Mouse (Mus musculus) limb, embryonic 13.5 days (tissue): ENCODE measurements around the gene Hid1. TPM values are rescaled to one million over a fixed set of nuclear protein-coding genes. Genes with fewer than 3 reads are reported as not detected.
A peak's percentile ranks its signal among the peaks of the same experiment; 100 is the strongest.

Experiments used
- ATAC-seq: fragments of 200-750 bp; cut with Nextera tagmentation; 2 replicates; pipeline ENCODE4 v1.8.0; 2017; ENCODE audit warnings: low read depth, moderate number of reproducible peaks, moderate TSS enrichment; ENCODE audit not compliant: low FRiP score
- H3K27ac ChIP-seq: fragments of 300-500 bp; sonication (generic); 2 replicates; pipeline ENCODE4 v1.5.1; 2015; ENCODE audit warnings: inconsistent platforms, mild to moderate bottlenecking, moderate library complexity
- H3K27me3 ChIP-seq: fragments of 300-500 bp; sonication (generic); 2 replicates; pipeline ENCODE4 v1.6.1; 2015; ENCODE audit warnings: mild to moderate bottlenecking, inconsistent platforms
- H3K36me3 ChIP-seq: fragments of 300-500 bp; sonication (generic); 2 replicates; pipeline ENCODE4 v1.6.1; 2015; ENCODE audit warnings: inconsistent platforms, mild to moderate bottlenecking, moderate library complexity
- H3K4me1 ChIP-seq: fragments of 300-500 bp; sonication (generic); 2 replicates; pipeline ENCODE4 v1.6.1; 2015; ENCODE audit warnings: inconsistent platforms
- H3K4me2 ChIP-seq: fragments of 300-500 bp; sonication (generic); replicated peaks from 2 replicates; pipeline ENCODE4 v1.6.1; 2015; ENCODE audit warnings: inconsistent platforms, mild to moderate bottlenecking, moderate library complexity
- H3K4me3 ChIP-seq: fragments of 300-500 bp; sonication (generic); 2 replicates; pipeline ENCODE4 v1.5.1; 2015; ENCODE audit warnings: moderate library complexity, mild to moderate bottlenecking, inconsistent platforms
- H3K9ac ChIP-seq: fragments of 300-500 bp; sonication (generic); 2 replicates; pipeline ENCODE4 v1.6.1; 2015; ENCODE audit warnings: mild to moderate bottlenecking, inconsistent platforms
- H3K9me3 ChIP-seq: fragments of 300-500 bp; sonication (generic); 2 replicates; pipeline ENCODE4 v1.6.1; 2016; ENCODE audit warnings: inconsistent platforms
- WGBS: fragments of 180-500 bp; shearing (Covaris S2); methylation state at CpG from one replicate; pipeline ENCODE4 v1.1.7; 2015; 5-methylcytosine and 5-hydroxymethylcytosine counted together
- polyA plus RNA-seq: library from polyadenylated mRNA; unstranded; fragments of >200 nt; fragmentation: Nextera tagmentation; extraction: Ambion mirVana; gene quantifications from 2 replicates; pipeline ENCODE4 v1.2.1, GENCODE M21; 2015

Hid1 gene
- polyA plus RNA-seq, 1 experiment from 2014 or later, result 3.2 TPM

DNA sequence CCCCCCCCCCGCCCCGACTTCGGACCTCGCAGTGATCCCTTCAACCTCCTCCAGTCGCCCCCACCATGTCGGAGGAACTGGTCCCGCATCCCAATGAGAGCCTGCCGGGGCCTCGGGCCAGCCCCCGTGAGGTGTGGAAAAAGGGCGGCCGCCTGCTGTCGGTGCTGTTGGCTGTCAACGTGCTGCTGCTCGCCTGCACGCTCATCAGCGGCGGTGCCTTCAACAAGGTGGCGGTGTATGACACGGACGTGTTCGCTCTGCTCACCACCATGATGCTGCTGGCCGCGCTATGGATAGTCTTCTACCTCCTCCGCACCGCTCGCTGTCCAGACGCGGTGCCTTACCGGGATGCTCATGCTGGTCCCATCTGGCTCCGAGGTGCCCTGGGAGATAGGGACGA lies 44.2 kb downstream of the Hid1 start:
- H3K27ac ChIP-seq, result no peak overlapping the region

DNA sequence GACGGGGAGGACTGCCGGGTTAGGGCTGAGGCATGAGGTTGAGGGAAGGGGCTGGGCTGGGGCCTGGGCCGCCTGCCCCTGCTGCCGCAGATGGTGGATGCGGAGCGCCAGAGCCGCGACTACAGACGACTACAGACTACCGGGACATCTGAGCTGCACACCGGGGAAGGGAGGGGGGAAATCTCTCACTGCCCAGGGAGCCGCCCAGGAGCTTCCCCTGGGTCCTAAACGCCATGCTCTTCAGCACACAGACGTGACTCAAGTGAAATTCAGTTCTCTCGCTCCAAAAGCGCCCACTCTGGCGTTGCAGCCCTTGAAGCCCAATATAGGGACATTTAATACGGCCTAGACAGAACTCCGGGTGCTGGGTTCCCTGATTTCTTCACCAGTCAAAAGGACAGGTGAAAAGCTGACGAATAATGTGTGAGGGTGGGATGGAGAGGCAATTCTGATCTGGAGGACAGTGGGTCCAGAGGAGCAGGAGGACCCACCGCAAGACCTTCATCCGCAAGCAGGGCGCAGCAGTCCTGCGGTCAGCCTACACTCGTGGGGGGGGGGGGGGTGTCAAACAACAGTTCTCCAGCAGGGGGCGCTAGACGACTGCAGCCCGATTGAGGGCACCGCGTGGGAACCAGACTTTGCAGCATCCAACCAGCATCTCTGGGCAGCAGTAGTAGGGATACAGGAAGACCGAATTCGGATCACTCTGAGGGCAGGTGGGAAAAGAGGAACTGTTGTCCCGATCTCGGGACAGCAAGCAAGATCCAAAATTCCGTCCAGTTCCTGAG lies 45.5 kb downstream of the Hid1 start, which contains the start of gene Ush1g:
Gene Ush1g (minus strand): TSS at position 136 of the 788 bp plus-strand sequence.
- no peak within 1 kb of the TSS for H3K27ac ChIP-seq
- no peaks in the 10 kb centered on the region for H3K36me3 ChIP-seq
- H3K4me1 ChIP-seq, result 0 out of 2 replicates have a peak, but pooled peaks cover 10% of the 10 kb centered on the region
- ATAC-seq, result peak; percentile 26; the same call in 1 of the 2 replicates
- H3K4me2 ChIP-seq, result peak within 1 kb of the TSS; percentile 23
- H3K4me3 ChIP-seq, result peak within 1 kb of the TSS; percentile 24
- H3K9me3 ChIP-seq, result no peaks in the 10 kb centered on the region
- H3K27me3 ChIP-seq, result peaks cover 98% of the 10 kb centered on the region
- no peak within 1 kb of the TSS; the same call in 1 of the 2 replicates for H3K9ac ChIP-seq
- 2% methylated on average over 35 of the region's 35 CpGs for WGBS

More for the DNA sequence above, 44.2 kb downstream of the Hid1 start:
- 12% methylated on average over 32 of the region's 32 CpGs for WGBS
- Histone ChIP-seq H3K27me3 (peaks cover 95% of the 10 kb centered on the region), H3K4me1 (0 out of 2 replicates have a peak, but pooled peaks cover 10% of the 10 kb centered on the region), H3K36me3 (no peaks in the 10 kb centered on the region), H3K9ac (no peak overlapping the region), H3K4me2 (no peak overlapping the region), H3K4me3 (no peak overlapping the region), H3K9me3 (no peaks in the 10 kb centered on the region)
- ATAC-seq, result no peak

DNA sequence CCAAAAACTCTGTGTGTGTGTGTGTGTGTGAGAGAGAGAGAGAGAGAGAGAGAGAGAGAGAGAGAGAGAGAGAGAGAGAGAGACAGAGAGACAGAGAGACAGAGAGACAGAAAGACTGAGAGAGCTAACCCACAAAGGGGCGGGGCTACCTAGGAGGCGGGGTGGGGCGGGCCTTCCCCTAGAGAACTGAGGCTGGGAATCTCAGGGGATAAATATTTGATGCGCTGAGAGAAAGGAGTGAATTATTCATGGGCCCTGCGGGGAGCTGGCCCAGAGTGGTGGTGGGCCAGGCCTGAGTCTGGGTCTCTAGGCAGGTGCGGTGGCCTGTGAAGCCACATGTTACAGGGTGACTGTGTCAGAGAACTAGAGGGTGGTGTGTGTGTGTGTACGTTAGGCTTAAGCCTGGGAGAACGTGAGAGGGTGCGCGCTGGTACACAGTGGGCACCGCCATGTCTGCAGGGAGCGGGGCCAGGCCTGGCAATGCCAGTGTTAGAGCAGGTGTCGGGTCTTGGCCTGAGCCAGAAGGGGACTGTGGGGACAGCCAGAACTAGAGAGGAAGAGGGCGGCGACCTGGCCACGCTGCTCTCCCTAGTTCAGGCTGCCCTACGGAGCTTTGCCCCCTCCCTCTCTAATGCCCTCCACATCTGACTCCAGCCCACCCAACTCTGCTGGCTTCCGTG lies 47.7 kb downstream of the Hid1 start:
- H3K9me3 ChIP-seq, result no peaks in the 10 kb centered on the region
- no peak overlapping the region for H3K4me3 ChIP-seq
- no peak overlapping the region for H3K9ac ChIP-seq
- H3K4me2 ChIP-seq, result no peak overlapping the region
- H3K36me3 ChIP-seq, result no peaks in the 10 kb centered on the region
- ATAC-seq, result no peak
- H3K27ac ChIP-seq, result no peak overlapping the region
- WGBS, result 3% methylated on average over 18 of the region's 18 CpGs
- peaks cover 100% of the 10 kb centered on the region for H3K27me3 ChIP-seq
- H3K4me1 ChIP-seq, result 0 out of 2 replicates have a peak, but pooled peaks cover 10% of the 10 kb centered on the region

DNA sequence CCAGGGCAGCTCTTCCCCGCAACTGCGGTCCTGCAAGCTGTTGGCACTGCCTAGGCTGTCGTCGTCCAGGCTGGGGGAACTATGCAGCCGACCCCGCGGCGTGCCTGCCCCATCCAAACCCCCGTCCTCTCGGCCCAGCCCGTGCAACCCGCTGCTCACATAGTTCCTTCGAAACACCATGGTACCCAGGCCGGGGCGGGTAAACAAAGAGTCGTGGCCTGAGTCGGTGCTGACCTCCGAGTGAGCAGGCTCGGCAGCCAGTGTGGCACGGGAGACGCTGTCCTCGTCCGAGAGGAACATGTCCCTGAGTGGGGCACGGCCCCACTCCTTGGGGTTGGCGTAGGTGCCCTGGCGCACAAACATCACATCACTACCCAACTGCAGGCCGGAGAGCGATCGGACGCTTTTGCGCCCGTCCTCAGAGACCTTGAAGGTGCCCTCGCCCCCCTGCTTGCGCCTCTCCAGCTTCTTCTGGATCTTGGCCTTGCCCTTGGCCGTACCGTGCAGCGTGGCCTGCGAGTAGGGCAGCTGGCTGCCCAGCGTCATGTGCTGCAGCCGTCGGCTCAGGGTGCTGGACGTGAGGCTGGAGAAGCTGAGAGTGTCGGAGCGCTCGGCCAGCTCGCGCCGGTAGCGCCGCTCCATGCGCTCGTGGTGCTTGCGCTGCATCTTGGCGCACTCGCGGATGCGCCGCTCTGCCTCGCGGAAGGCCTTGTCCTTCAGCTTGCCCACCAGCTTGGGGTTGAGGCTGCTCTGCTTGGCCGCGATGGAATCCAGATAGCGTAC lies 49.1 kb downstream of the Hid1 start:
- Histone ChIP-seq H3K4me3 (peak overlapping the region; percentile 5; the same call in 1 of the 2 replicates), H3K4me1 (0 out of 2 replicates have a peak, but pooled peaks cover 9% of the 10 kb centered on the region), H3K27me3 (peaks cover 99% of the 10 kb centered on the region), H3K9me3 (no peaks in the 10 kb centered on the region), H3K36me3 (no peaks in the 10 kb centered on the region), H3K27ac (no peak overlapping the region), H3K9ac (no peak overlapping the region), H3K4me2 (no peak overlapping the region)
- 4% methylated on average over 63 of the region's 63 CpGs for WGBS
- no peak for ATAC-seq

DNA sequence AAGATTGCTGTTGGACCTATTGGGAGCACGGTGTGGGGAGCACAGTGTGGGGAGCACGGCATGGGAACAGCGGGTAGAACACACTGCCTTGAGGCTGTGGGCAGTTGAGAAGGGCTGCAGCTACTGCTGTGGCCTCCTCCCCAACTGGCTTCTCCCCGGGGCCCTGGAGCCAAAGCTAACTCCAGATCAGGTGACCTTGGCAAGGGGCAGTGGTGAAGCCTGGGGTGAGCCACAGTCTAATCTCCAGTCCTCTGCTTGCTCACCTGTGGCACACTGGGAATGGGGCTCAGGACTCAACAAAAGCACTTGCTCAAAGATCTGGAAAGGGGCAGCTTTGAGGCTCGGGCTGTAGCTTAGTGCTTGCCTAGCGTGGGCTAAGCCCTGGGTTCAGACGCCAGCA lies 50.4 kb downstream of the Hid1 start:
- 67% methylated on average over 7 of the region's 7 CpGs for WGBS
- H3K4me1 ChIP-seq, result 0 out of 2 replicates have a peak, but pooled peaks cover 7% of the 10 kb centered on the region

DNA sequence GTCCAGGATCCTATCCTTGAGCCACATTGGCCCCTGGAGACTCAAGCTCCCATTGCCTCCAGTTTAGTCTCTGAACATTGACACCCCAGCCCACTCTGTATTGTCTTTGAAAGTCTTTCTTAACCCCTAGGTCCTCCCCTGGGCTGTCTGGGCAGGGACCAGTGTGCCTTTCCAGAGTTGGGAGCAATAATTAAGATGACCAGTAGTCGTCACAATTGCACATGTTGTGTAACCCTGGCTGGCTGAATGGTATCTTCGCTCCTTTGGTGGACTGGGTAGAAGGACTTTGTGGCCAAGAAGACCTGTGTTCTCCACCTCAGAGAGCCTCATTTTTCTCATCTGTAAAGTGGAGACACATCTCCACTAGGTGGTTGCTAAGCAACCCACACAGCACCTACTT lies 53.3 kb downstream of the Hid1 start:
- no peak overlapping the region for H3K27ac ChIP-seq
- no peaks in the 10 kb centered on the region for H3K9me3 ChIP-seq
- H3K27me3 ChIP-seq, result peaks cover 79% of the 10 kb centered on the region
- H3K4me2 ChIP-seq, result no peak overlapping the region
- WGBS, result 33% methylated on average over 2 of the region's 2 CpGs
- H3K4me3 ChIP-seq, result no peak overlapping the region
- H3K36me3 ChIP-seq, result no peaks in the 10 kb centered on the region
- no peak for ATAC-seq
- no peaks in the 10 kb centered on the region for H3K4me1 ChIP-seq
- H3K9ac ChIP-seq, result no peak overlapping the region

More for the DNA sequence above, 50.4 kb downstream of the Hid1 start:
- Histone ChIP-seq H3K9me3 (no peaks in the 10 kb centered on the region), H3K27me3 (peaks cover 99% of the 10 kb centered on the region), H3K9ac (no peak overlapping the region), H3K27ac (no peak overlapping the region), H3K4me3 (no peak overlapping the region), H3K36me3 (no peaks in the 10 kb centered on the region), H3K4me2 (no peak overlapping the region)
- ATAC-seq, result no peak

DNA sequence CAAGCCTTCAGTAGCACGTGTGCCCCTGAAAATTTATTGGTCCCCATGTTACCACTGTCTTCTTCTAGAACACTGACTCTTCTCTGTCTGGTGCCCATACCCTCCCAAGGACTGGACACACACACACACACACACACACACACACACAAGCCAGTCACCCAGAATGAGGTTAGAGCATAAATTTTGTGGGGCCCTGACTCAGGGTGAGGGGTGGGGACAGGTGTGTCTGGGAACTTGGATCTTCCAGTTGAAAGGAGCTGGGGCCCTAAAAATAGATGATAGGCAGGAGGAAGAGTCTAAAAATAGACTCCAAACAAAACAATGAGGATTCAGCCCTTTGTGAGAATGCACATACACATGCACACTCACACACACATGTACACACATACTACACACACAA lies 58.8 kb downstream of the Hid1 start:
- no peak overlapping the region for H3K27ac ChIP-seq
- H3K4me3 ChIP-seq, result no peak overlapping the region
- no peaks in the 10 kb centered on the region for H3K9me3 ChIP-seq
- H3K4me2 ChIP-seq, result no peak overlapping the region
- no peak overlapping the region for H3K9ac ChIP-seq
- H3K4me1 ChIP-seq, result no peaks in the 10 kb centered on the region
- 63% methylated on average over 1 of the region's 1 CpGs for WGBS
- peaks cover 46% of the 10 kb centered on the region for H3K27me3 ChIP-seq
- H3K36me3 ChIP-seq, result no peaks in the 10 kb centered on the region
- no peak for ATAC-seq

DNA sequence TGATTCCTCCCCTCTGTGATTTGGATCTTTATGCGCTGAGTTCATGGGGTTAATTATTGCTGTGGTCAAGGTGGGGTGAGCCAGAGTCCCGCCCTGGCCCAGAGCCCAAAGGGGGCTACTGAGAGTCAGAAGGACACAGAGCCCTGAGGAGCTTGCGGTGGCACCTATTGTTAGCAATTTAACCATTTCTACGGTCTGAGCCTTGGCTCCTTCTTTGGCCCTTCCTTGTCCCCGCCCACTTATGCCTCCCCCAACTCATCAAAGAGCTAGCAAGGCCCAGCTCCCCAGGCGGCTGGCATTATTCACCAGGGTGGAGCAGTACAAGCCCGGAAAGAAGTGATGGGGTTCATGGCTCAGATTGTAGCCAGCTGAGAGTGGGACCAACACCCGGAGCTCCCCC lies 60.7 kb downstream of the Hid1 start, which contains the start of gene Otop2:
Gene Otop2 (plus strand): TSS at position 301 of the 400 bp plus-strand sequence.
- Histone ChIP-seq H3K27ac (no peak within 1 kb of the TSS), H3K4me3 (no peak within 1 kb of the TSS), H3K9ac (no peak within 1 kb of the TSS), H3K4me1 (no peaks in the 10 kb centered on the region), H3K36me3 (no peaks in the 10 kb centered on the region), H3K9me3 (no peaks in the 10 kb centered on the region), H3K27me3 (peaks cover 30% of the 10 kb centered on the region), H3K4me2 (no peak within 1 kb of the TSS)
- ATAC-seq, result no peak
- 19% methylated on average over 8 of the region's 8 CpGs for WGBS

DNA sequence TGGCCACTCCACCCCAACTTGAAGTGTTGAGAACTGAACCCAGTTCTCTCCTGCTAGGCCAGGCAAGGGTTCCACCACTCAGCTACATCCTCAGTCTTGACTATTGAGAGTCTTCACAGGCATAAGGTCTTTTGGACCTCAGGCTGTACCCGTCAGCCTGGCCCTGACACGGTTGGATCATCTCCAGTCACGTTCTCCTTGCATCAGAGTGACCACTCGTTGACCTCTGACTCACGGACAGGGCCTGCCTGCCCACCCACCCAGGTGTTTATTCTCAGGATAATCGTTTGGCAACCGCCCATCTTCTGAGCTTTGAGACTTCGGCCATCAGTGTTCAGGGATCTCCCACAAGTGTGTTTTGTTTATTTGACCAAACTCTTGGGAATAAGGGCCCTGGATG lies 64.4 kb downstream of the Hid1 start:
- Histone ChIP-seq H3K4me1 (no peaks in the 10 kb centered on the region), H3K36me3 (no peaks in the 10 kb centered on the region), H3K4me2 (no peak overlapping the region), H3K4me3 (no peak overlapping the region), H3K9me3 (no peaks in the 10 kb centered on the region), H3K9ac (no peak overlapping the region), H3K27ac (no peak overlapping the region), H3K27me3 (peaks cover 42% of the 10 kb centered on the region)
- ATAC-seq, result no peak
- 63% methylated on average over 8 of the region's 8 CpGs for WGBS

DNA sequence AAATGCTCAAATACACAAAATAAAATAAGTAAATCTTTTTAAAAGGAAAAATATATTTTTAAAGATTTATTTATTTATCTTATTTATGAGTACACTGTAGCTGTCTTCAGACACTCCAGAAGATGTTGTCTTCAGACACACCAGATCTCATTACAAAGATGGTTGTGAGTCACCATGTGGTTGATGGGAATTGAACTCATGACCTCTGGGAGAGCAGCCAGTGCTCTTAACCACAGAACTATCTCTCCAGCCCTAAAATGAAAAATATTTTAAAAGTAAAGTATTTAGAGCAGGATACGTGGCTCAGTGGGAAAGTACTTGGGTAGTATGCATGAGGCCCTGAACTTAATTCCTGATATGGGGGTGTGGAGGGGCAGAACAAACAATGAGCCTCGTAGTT lies 66.2 kb downstream of the Hid1 start:
- peaks cover 46% of the 10 kb centered on the region for H3K27me3 ChIP-seq
- no peak overlapping the region for H3K4me3 ChIP-seq
- no peak overlapping the region for H3K4me2 ChIP-seq
- ATAC-seq, result no peak
- peaks cover 3% of the 10 kb centered on the region; the same call in 1 of the 2 replicates for H3K4me1 ChIP-seq
- H3K36me3 ChIP-seq, result no peaks in the 10 kb centered on the region
- no peak overlapping the region for H3K27ac ChIP-seq
- no peak overlapping the region for H3K9ac ChIP-seq
- no peaks in the 10 kb centered on the region for H3K9me3 ChIP-seq
- WGBS, result 87% methylated on average over 2 of the region's 2 CpGs

DNA sequence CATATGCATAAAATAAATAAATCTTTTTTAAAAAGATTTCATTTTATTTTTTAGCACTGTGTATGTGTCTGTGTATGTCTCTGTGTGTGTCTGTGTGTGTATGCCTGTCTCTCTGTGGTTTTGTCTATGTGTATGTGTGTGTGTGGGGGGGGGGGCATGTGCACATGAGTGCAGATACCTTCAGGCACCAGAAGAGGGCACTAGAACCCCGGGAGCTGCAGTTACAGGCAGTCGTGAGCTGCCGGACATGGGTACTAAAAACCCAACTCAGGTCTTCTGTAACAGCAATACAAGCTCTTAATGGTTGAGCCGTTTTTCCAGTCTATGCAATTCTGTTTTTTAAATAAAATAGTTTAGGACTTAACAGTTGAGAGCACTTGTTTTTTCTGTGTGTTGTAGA lies 66.8 kb downstream of the Hid1 start:
- Histone ChIP-seq H3K36me3 (no peaks in the 10 kb centered on the region), H3K27ac (no peak overlapping the region), H3K9me3 (no peaks in the 10 kb centered on the region), H3K4me3 (no peak overlapping the region), H3K4me2 (no peak overlapping the region), H3K4me1 (peaks cover 3% of the 10 kb centered on the region; the same call in 1 of the 2 replicates), H3K27me3 (peaks cover 49% of the 10 kb centered on the region), H3K9ac (no peak overlapping the region)
- WGBS, result 80% methylated on average over 4 of the region's 4 CpGs
- no peak for ATAC-seq
